Mouse (Mus musculus) liver, embryonic 14.5 days (tissue): Measurements from ENCODE around the gene Copz2.

Source experiments
- CTCF ChIP-seq: IDR thresholded peaks from 2 replicates; pipeline ENCODE4 v1.5.1; 2016; ENCODE audit warnings: antibody characterized with exemption, low read depth, control low read depth
- EP300 ChIP-seq: IDR thresholded peaks from 2 replicates; pipeline ENCODE4 v1.6.1; 2016; ENCODE audit warnings: antibody characterized with exemption, low read depth

- no peak for TF ChIP-seq CTCF
- TF ChIP-seq EP300, result no peak
Measured at GRCm38 (mm10) chr11:96823471-96823837, 26.2 kb upstream of the Copz2 start.
